Comparison of ENCODE assay signal across 16 mouse cellular contexts in the genomic region with DNA sequence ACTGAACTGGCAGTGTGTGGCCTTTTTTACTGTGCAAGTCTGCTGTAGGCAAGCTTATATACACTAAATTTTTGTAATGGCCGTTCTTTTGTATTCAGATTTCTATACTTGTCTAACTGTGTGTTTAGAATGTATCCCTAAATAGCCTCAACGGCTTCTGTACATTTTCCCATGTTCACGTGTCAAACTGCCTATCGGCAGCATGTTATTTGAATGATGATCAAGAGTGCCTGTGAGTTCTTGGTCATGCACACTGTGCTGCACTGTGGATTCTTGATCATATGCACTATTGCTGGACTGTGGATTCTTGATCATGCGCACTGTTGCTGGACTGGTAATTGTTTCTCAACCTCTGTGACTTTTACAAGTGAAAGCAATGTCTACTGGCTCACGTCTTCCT.
DNase-seq lines count a peak whose midpoint lies in the region; ATAC-seq lines count a peak whose summit lies in the region.
"Had no signal": no experiment of that assay in that cellular context is flagged by ENCODE, and none has a peak within 500 bp of the region (broad histone marks: within the 10 kb centered on the region; RNA-seq: fewer than 3 reads in every experiment).

No protein-coding gene starts in this region.

- no peak overlapping the region for H3K9ac ChIP-seq in hindbrain, embryonic 11.5 days (ENCODE audit: low read depth, low read length)
- H3K9ac ChIP-seq in hindbrain, embryonic 16.5 days (ENCODE audit: low read depth, low read length), result no peak overlapping the region
- H3K9ac ChIP-seq in midbrain, embryonic 13.5 days (replicated peaks), result no peak overlapping the region
- no peak overlapping the region for H3K9ac ChIP-seq in embryonic facial prominence, embryonic 15.5 days
- no peak overlapping the region for H3K9ac ChIP-seq in limb, embryonic 12.5 days (replicated peaks)
- H3K9ac ChIP-seq: liver, embryonic 14.5 days had no signal

- H3K9me3 ChIP-seq in hindbrain, embryonic 11.5 days (ENCODE audit: control insufficient read depth, low read length), result no peaks in the 10 kb centered on the region
- H3K9me3 ChIP-seq in hindbrain, embryonic 16.5 days (ENCODE audit: control insufficient read depth, low read length), result no peaks in the 10 kb centered on the region
- H3K9me3 ChIP-seq in midbrain, embryonic 10.5 days (replicated peaks), result no peaks in the 10 kb centered on the region
- H3K9me3 ChIP-seq in midbrain, embryonic 13.5 days, result no peaks in the 10 kb centered on the region
- no peaks in the 10 kb centered on the region for H3K9me3 ChIP-seq in embryonic facial prominence, embryonic 15.5 days (replicated peaks)
- H3K9me3 ChIP-seq in limb, embryonic 12.5 days, result no peaks in the 10 kb centered on the region

- H3K36me3 ChIP-seq in hindbrain, embryonic 11.5 days (ENCODE audit: control insufficient read depth, insufficient read depth, low read length), result no peaks in the 10 kb centered on the region
- H3K36me3 ChIP-seq in hindbrain, embryonic 16.5 days (ENCODE audit: control insufficient read depth, insufficient read depth, low read length), result no peaks in the 10 kb centered on the region
- H3K36me3 ChIP-seq in midbrain, embryonic 10.5 days, result no peaks in the 10 kb centered on the region
- H3K36me3 ChIP-seq in midbrain, embryonic 13.5 days, result no peaks in the 10 kb centered on the region
- H3K36me3 ChIP-seq in embryonic facial prominence, embryonic 15.5 days, result no peaks in the 10 kb centered on the region
- no peaks in the 10 kb centered on the region for H3K36me3 ChIP-seq in limb, embryonic 12.5 days

- DNase-seq in hindbrain, embryonic 11.5 days (ENCODE audit: low spot score), result no peak
- DNase-seq in midbrain, embryonic 10.5 days (ENCODE audit: low spot score), result no peak
- DNase-seq in urinary bladder, postnatal 36 days (ENCODE audit: low spot score in 2 of 2), result no peak
- DNase-seq: cerebellum, adult 8-10 months; gastrocnemius, postnatal 10 days; heart, adult 2 months; heart, postnatal 10 days; kidney, adult 2 months; thymus, postnatal 25 days had no signal

- peak overlapping the region; percentile 20; the same call in 1 of the 2 replicates for H3K27ac ChIP-seq in hindbrain, embryonic 11.5 days (ENCODE audit: low read depth, low read length)
- no peak overlapping the region for H3K27ac ChIP-seq in hindbrain, embryonic 16.5 days (ENCODE audit: low read depth, low read length)
- peak overlapping the region; percentile 92 for H3K27ac ChIP-seq in midbrain, embryonic 10.5 days (replicated peaks)
- H3K27ac ChIP-seq in midbrain, embryonic 13.5 days, result no peak overlapping the region
- peak overlapping the region; percentile 76; the same call in 1 of the 2 replicates for H3K27ac ChIP-seq in embryonic facial prominence, embryonic 15.5 days (replicated peaks)
- H3K27ac ChIP-seq in limb, embryonic 12.5 days, result peak overlapping the region; percentile 74
- H3K27ac ChIP-seq: heart, adult 2 months; left cerebral cortex, adult 2 months; liver, embryonic 14.5 days had no signal

- no peak overlapping the region for H3K4me2 ChIP-seq in hindbrain, embryonic 11.5 days (replicated peaks; ENCODE audit: low read depth, low read length)
- H3K4me2 ChIP-seq in hindbrain, embryonic 16.5 days (ENCODE audit: low read length), result no peak overlapping the region
- H3K4me2 ChIP-seq in midbrain, embryonic 13.5 days (replicated peaks), result no peak overlapping the region
- no peak overlapping the region for H3K4me2 ChIP-seq in embryonic facial prominence, embryonic 15.5 days (replicated peaks)
- H3K4me2 ChIP-seq in limb, embryonic 12.5 days, result no peak overlapping the region

- H3K27me3 ChIP-seq in hindbrain, embryonic 11.5 days (ENCODE audit: control insufficient read depth, insufficient read depth, low read length), result no peaks in the 10 kb centered on the region
- H3K27me3 ChIP-seq in hindbrain, embryonic 16.5 days (replicated peaks; ENCODE audit: control insufficient read depth, insufficient read depth, low read length), result no peaks in the 10 kb centered on the region
- no peaks in the 10 kb centered on the region for H3K27me3 ChIP-seq in midbrain, embryonic 10.5 days (ENCODE audit: low read depth, poor library complexity, severe bottlenecking)
- no peaks in the 10 kb centered on the region for H3K27me3 ChIP-seq in midbrain, embryonic 13.5 days
- H3K27me3 ChIP-seq in embryonic facial prominence, embryonic 15.5 days, result no peaks in the 10 kb centered on the region
- H3K27me3 ChIP-seq in limb, embryonic 12.5 days, result no peaks in the 10 kb centered on the region

- H3K4me1 ChIP-seq in hindbrain, embryonic 11.5 days (replicated peaks; ENCODE audit: control insufficient read depth, insufficient read depth, low read length), result peaks cover 2% of the 10 kb centered on the region; the same call in 1 of the 2 replicates
- peaks cover 10% of the 10 kb centered on the region for H3K4me1 ChIP-seq in hindbrain, embryonic 16.5 days (ENCODE audit: control insufficient read depth, insufficient read depth, low read depth, low read length)
- peaks cover 70% of the 10 kb centered on the region for H3K4me1 ChIP-seq in midbrain, embryonic 10.5 days
- H3K4me1 ChIP-seq in midbrain, embryonic 13.5 days (replicated peaks), result peaks cover 41% of the 10 kb centered on the region
- peaks cover 22% of the 10 kb centered on the region for H3K4me1 ChIP-seq in embryonic facial prominence, embryonic 15.5 days
- H3K4me1 ChIP-seq in limb, embryonic 12.5 days (replicated peaks), result peaks cover 48% of the 10 kb centered on the region

- H3K4me3 ChIP-seq in hindbrain, embryonic 11.5 days (ENCODE audit: low read depth, low read length), result no peak overlapping the region
- no peak overlapping the region for H3K4me3 ChIP-seq in hindbrain, embryonic 16.5 days (ENCODE audit: low read length)
- no peak overlapping the region for H3K4me3 ChIP-seq in midbrain, embryonic 10.5 days
- H3K4me3 ChIP-seq in midbrain, embryonic 13.5 days (replicated peaks), result no peak overlapping the region
- no peak overlapping the region for H3K4me3 ChIP-seq in embryonic facial prominence, embryonic 15.5 days (replicated peaks)
- no peak overlapping the region for H3K4me3 ChIP-seq in limb, embryonic 12.5 days (replicated peaks)
- H3K4me3 ChIP-seq: heart, adult 2 months; left cerebral cortex, adult 2 months had no signal

- 63% methylated on average over 6 of the region's 6 CpGs for WGBS in hindbrain, embryonic 11.5 days
- WGBS in hindbrain, embryonic 16.5 days, result 60% methylated on average over 6 of the region's 6 CpGs
- 80% methylated on average over 6 of the region's 6 CpGs for WGBS in midbrain, embryonic 10.5 days
- 64% methylated on average over 6 of the region's 6 CpGs for WGBS in midbrain, embryonic 13.5 days
- 70% methylated on average over 6 of the region's 6 CpGs for whole genome bisulfite sequencing in embryonic facial prominence, embryonic 15.5 days
- WGBS in limb, embryonic 12.5 days, result 69% methylated on average over 6 of the region's 6 CpGs

- no peak for ATAC-seq in hindbrain, embryonic 11.5 days (ENCODE audit: low FRiP score)
- ATAC-seq in hindbrain, embryonic 16.5 days, result no peak
- no peak for ATAC-seq in midbrain, embryonic 13.5 days
- ATAC-seq in embryonic facial prominence, embryonic 15.5 days (ENCODE audit: insufficient number of reproducible peaks, low FRiP score, low TSS enrichment, low read depth), result no peak
- ATAC-seq in limb, embryonic 12.5 days (ENCODE audit: insufficient number of reproducible peaks, insufficient read depth, low FRiP score, low TSS enrichment, low read depth), result no peak
- ATAC-seq: hindbrain, postnatal 0 days had no signal

Comparison
In these comparisons a context has a peak if more than half of its experiments do, and no peak if none do; other contexts are left out.
1. H3K27ac ChIP-seq: peak in hindbrain, embryonic 11.5 days (single experiment), midbrain, embryonic 10.5 days (single experiment), embryonic facial prominence, embryonic 15.5 days (single experiment) and limb, embryonic 12.5 days (single experiment); none in hindbrain, embryonic 16.5 days (single experiment) and midbrain, embryonic 13.5 days (single experiment).